Mouse (Mus musculus) intestine, embryonic 14.5 days (tissue): ENCODE measurements around the gene Cela1. TPM values are rescaled to one million over a fixed set of nuclear protein-coding genes. Genes with fewer than 3 reads are reported as not detected.

Source experiments
- ATAC-seq: fragments of 200-750 bp; cut with Nextera tagmentation; replicated peaks from 2 replicates; pipeline ENCODE4 v1.8.0; 2017; ENCODE audit warnings: low read depth, moderate number of reproducible peaks, moderate TSS enrichment, moderate library complexity; ENCODE audit not compliant: low FRiP score, low TSS enrichment
- DNase-seq: peaks from one replicate; pipeline ENCODE4 v3.0.0-alpha.2; 2018; ENCODE audit warnings: low spot score
- H3K27ac ChIP-seq: fragments of 300-500 bp; sonication (generic); 2 replicates; pipeline ENCODE4 v1.5.1; 2014; ENCODE audit warnings: low read depth, mild to moderate bottlenecking, control low read depth
- H3K27me3 ChIP-seq: fragments of 300-500 bp; sonication (generic); replicated peaks from 2 replicates; pipeline ENCODE4 v1.6.1; 2014; ENCODE audit warnings: low read length, control low read depth; ENCODE audit not compliant: control insufficient read depth, insufficient read depth
- H3K36me3 ChIP-seq: fragments of 300-500 bp; sonication (generic); 2 replicates; pipeline ENCODE4 v1.6.1; 2014; ENCODE audit warnings: low read length, control low read depth; ENCODE audit not compliant: control insufficient read depth, insufficient read depth
- H3K4me1 ChIP-seq: fragments of 300-500 bp; sonication (generic); replicated peaks from 2 replicates; pipeline ENCODE4 v1.6.1; 2014; ENCODE audit warnings: low read length, control low read depth, mixed read lengths; ENCODE audit not compliant: control insufficient read depth, insufficient read depth
- H3K4me2 ChIP-seq: fragments of 300-500 bp; sonication (generic); 2 replicates; pipeline ENCODE4 v1.6.1; 2014; ENCODE audit warnings: low read length
- H3K4me3 ChIP-seq: fragments of 300-500 bp; sonication (generic); 2 replicates; pipeline ENCODE4 v1.5.1; 2014; ENCODE audit warnings: low read depth, low read length, control low read depth, mixed read lengths
- H3K9ac ChIP-seq: fragments of 300-500 bp; sonication (generic); 2 replicates; pipeline ENCODE4 v1.6.1; 2014; ENCODE audit warnings: mild to moderate bottlenecking, low read length
- H3K9me3 ChIP-seq: fragments of 300-500 bp; sonication (generic); 2 replicates; pipeline ENCODE4 v1.6.1; 2016; ENCODE audit warnings: low read length, control low read depth; ENCODE audit not compliant: control insufficient read depth
- WGBS: fragments of 180-500 bp; shearing (Covaris S2); extraction: QIAGEN DNeasy Blood & Tissue Kit; methylation state at CpG from one replicate; pipeline ENCODE4 v1.1.7; 2014; 5-methylcytosine and 5-hydroxymethylcytosine counted together
- polyA plus RNA-seq: library from polyadenylated mRNA; unstranded; fragments of >200 nt; fragmentation: Nextera tagmentation; extraction: Ambion mirVana; gene quantifications from 2 replicates; pipeline ENCODE4 v1.2.1, GENCODE M21; 2014

The Cela1 gene
- polyA plus RNA-seq, 1 experiment from 2014 or later: 49.9 TPM

GRCm38 (mm10) chr15:100633341-100633740 lies 54.4 kb downstream of the Cela1 start:
- Histone ChIP-seq H3K4me3 (no peak overlapping the region), H3K36me3 (no peaks in the 10 kb centered on the region), H3K27me3 (peaks cover 42% of the 10 kb centered on the region), H3K9ac (no peak overlapping the region), H3K4me2 (no peak overlapping the region), H3K4me1 (peaks cover 16% of the 10 kb centered on the region), H3K27ac (no peak overlapping the region), H3K9me3 (no peaks in the 10 kb centered on the region)
- DNase-seq: no peak
- 84% methylated on average over 10 of the region's 10 CpGs for WGBS
- ATAC-seq: no peak

GRCm38 (mm10) chr15:100632323-100632722 lies 55.4 kb downstream of the Cela1 start:
- H3K4me1 ChIP-seq: peaks cover 21% of the 10 kb centered on the region
- H3K9ac ChIP-seq: no peak overlapping the region
- H3K4me3 ChIP-seq: no peak overlapping the region
- H3K36me3 ChIP-seq: no peaks in the 10 kb centered on the region
- ATAC-seq (no peak), DNase-seq (no peak)
- no peak overlapping the region for H3K4me2 ChIP-seq
- peaks cover 32% of the 10 kb centered on the region for H3K27me3 ChIP-seq
- 66% methylated on average over 5 of the region's 5 CpGs for WGBS
- H3K27ac ChIP-seq: no peak overlapping the region
- H3K9me3 ChIP-seq: no peaks in the 10 kb centered on the region

- H3K9me3 ChIP-seq: no peaks in the 10 kb centered on the region
- ATAC-seq: no peak
- no peak for DNase-seq
These were observed 56.1 kb downstream of the Cela1 start for GRCm38 (mm10) chr15:100631454-100632170.

GRCm38 (mm10) chr15:100630126-100630525 lies 57.6 kb downstream of the Cela1 start:
- Histone ChIP-seq H3K36me3 (no peaks in the 10 kb centered on the region), H3K9me3 (no peaks in the 10 kb centered on the region), H3K4me2 (no peak overlapping the region), H3K27me3 (peaks cover 10% of the 10 kb centered on the region), H3K4me1 (peaks cover 12% of the 10 kb centered on the region), H3K9ac (no peak overlapping the region), H3K4me3 (no peak overlapping the region), H3K27ac (no peak overlapping the region)
- DNase-seq: no peak
- 80% methylated on average over 3 of the region's 3 CpGs for WGBS
- no peak for ATAC-seq

More at GRCm38 (mm10) chr15:100631454-100632170, 56.1 kb downstream of the Cela1 start:
- H3K4me1 ChIP-seq: peaks cover 16% of the 10 kb centered on the region
- no peak overlapping the region for H3K4me2 ChIP-seq
- H3K4me3 ChIP-seq: no peak overlapping the region
- 80% methylated on average over 12 of the region's 12 CpGs for WGBS
- no peaks in the 10 kb centered on the region for H3K36me3 ChIP-seq
- H3K27ac ChIP-seq: no peak overlapping the region
- no peak overlapping the region for H3K9ac ChIP-seq
- H3K27me3 ChIP-seq: peaks cover 25% of the 10 kb centered on the region

- H3K36me3 ChIP-seq: no peaks in the 10 kb centered on the region
- no peak overlapping the region for H3K4me3 ChIP-seq
- no peak overlapping the region for H3K27ac ChIP-seq
- no peaks in the 10 kb centered on the region for H3K27me3 ChIP-seq
- no peak overlapping the region for H3K4me2 ChIP-seq
- 29% methylated on average over 7 of the region's 7 CpGs for WGBS
- DNase-seq: no peak
- ATAC-seq: no peak
- no peak overlapping the region for H3K9ac ChIP-seq
- peaks cover 12% of the 10 kb centered on the region for H3K4me1 ChIP-seq
- H3K9me3 ChIP-seq: no peaks in the 10 kb centered on the region
These were observed 58.9 kb downstream of the Cela1 start for GRCm38 (mm10) chr15:100628797-100629196.

- ATAC-seq (no peak), DNase-seq (peak; percentile 64)
- H3K27me3 ChIP-seq: no peaks in the 10 kb centered on the region
- H3K9me3 ChIP-seq: no peaks in the 10 kb centered on the region
- H3K9ac ChIP-seq: 0 out of 2 replicates have a peak overlapping the region, but pooled peaks have one; percentile 3
- H3K4me2 ChIP-seq: peak overlapping the region; percentile 18
- peaks cover 12% of the 10 kb centered on the region for H3K4me1 ChIP-seq
- peak overlapping the region; percentile 43 for H3K27ac ChIP-seq
- H3K4me3 ChIP-seq: no peak overlapping the region
- H3K36me3 ChIP-seq: no peaks in the 10 kb centered on the region
- 11% methylated on average over 11 of the region's 11 CpGs for WGBS
These were observed 59.8 kb downstream of the Cela1 start for GRCm38 (mm10) chr15:100627774-100628370.

GRCm38 (mm10) chr15:100627287-100627686 lies 60.4 kb downstream of the Cela1 start:
- ATAC-seq: no peak
- WGBS: 21% methylated on average over 10 of the region's 10 CpGs
- no peak overlapping the region for H3K4me3 ChIP-seq
- DNase-seq: no peak
- no peak overlapping the region for H3K9ac ChIP-seq
- no peaks in the 10 kb centered on the region for H3K9me3 ChIP-seq
- H3K27me3 ChIP-seq: no peaks in the 10 kb centered on the region
- no peak overlapping the region for H3K4me2 ChIP-seq
- H3K36me3 ChIP-seq: 0 out of 2 replicates have a peak, but pooled peaks cover under 1% of the 10 kb centered on the region
- peak overlapping the region; percentile 43 for H3K27ac ChIP-seq
- peaks cover 12% of the 10 kb centered on the region for H3K4me1 ChIP-seq

GRCm38 (mm10) chr15:100624435-100624834 lies 63.3 kb downstream of the Cela1 start:
- Histone ChIP-seq H3K27ac (no peak overlapping the region), H3K4me3 (no peak overlapping the region), H3K36me3 (peaks cover 20% of the 10 kb centered on the region), H3K4me1 (peaks cover 12% of the 10 kb centered on the region), H3K9ac (no peak overlapping the region), H3K9me3 (no peaks in the 10 kb centered on the region), H3K4me2 (no peak overlapping the region), H3K27me3 (no peaks in the 10 kb centered on the region)
- 90% methylated on average over 3 of the region's 3 CpGs for WGBS
- DNase-seq: no peak
- no peak for ATAC-seq
